20 mouse cellular contexts compared by ENCODE assay signal in genomic region chr16:4449418-4449817, GRCm38 (mm10). TPM values are rescaled to one million over a fixed set of nuclear protein-coding genes. Genes with fewer than 3 reads are reported as not detected.
A peak's percentile ranks its signal among the peaks of the same experiment; 100 is the strongest.
DNase-seq lines count a peak whose midpoint lies in the region; ATAC-seq lines count a peak whose summit lies in the region.
"Had no signal": no experiment of that assay in that cellular context is flagged by ENCODE, and none has a peak within 500 bp of the region (broad histone marks: within the 10 kb centered on the region; RNA-seq: fewer than 3 reads in every experiment).

No protein-coding gene starts in this region.

- no peaks in the 10 kb centered on the region for H3K27me3 ChIP-seq in kidney, embryonic 15.5 days
- H3K27me3 ChIP-seq in kidney, embryonic 16.5 days (ENCODE audit: insufficient read depth, low read length) = no peaks in the 10 kb centered on the region
- H3K27me3 ChIP-seq: forebrain, embryonic 13.5 days; hindbrain, embryonic 13.5 days had no signal

- H3K27ac ChIP-seq in kidney, embryonic 15.5 days = no peak overlapping the region
- H3K27ac ChIP-seq in kidney, embryonic 16.5 days (ENCODE audit: low read length) = no peak overlapping the region
- H3K27ac ChIP-seq: forebrain, embryonic 10.5 days; forebrain, embryonic 13.5 days; hindbrain, embryonic 10.5 days; hindbrain, embryonic 13.5 days had no signal

- H3K4me2 ChIP-seq in kidney, embryonic 15.5 days = no peak overlapping the region
- H3K4me2 ChIP-seq in kidney, embryonic 16.5 days (replicated peaks; ENCODE audit: low read depth, low read length) = no peak overlapping the region
- H3K4me2 ChIP-seq: forebrain, embryonic 13.5 days; heart, embryonic 11.5 days; hindbrain, embryonic 13.5 days had no signal

- no peaks in the 10 kb centered on the region for H3K9me3 ChIP-seq in kidney, embryonic 15.5 days (replicated peaks)
- H3K9me3 ChIP-seq in kidney, embryonic 16.5 days (ENCODE audit: low read length) = no peaks in the 10 kb centered on the region
- H3K9me3 ChIP-seq: forebrain, embryonic 10.5 days; forebrain, embryonic 13.5 days; hindbrain, embryonic 10.5 days; hindbrain, embryonic 13.5 days had no signal

- peak; percentile 14 to 16 for DNase-seq in cerebellum, postnatal 10 days
- peak; percentile 11 for DNase-seq in kidney, adult 11 months
- DNase-seq in kidney, postnatal 36 days = peak; percentile 21 to 25
- DNase-seq: adrenal gland, adult 8-10 months; adrenal gland, postnatal 25 days; cerebellum, adult 18-20 months; cerebellum, adult 9-10 months; gastrocnemius, postnatal 10 days; gastrocnemius, postnatal 36 days had no signal

- H3K9ac ChIP-seq in kidney, embryonic 15.5 days = no peak overlapping the region
- H3K9ac ChIP-seq in kidney, embryonic 16.5 days (replicated peaks; ENCODE audit: low read length) = no peak overlapping the region
- H3K9ac ChIP-seq: forebrain, embryonic 13.5 days; hindbrain, embryonic 13.5 days had no signal

- no peak for ATAC-seq in cerebellum, adult (ENCODE audit: insufficient number of reproducible peaks, low FRiP score, low TSS enrichment)
- ATAC-seq in kidney, embryonic 15.5 days (replicated peaks; ENCODE audit: low FRiP score) = no peak
- ATAC-seq in kidney, embryonic 16.5 days (ENCODE audit: low FRiP score, low TSS enrichment) = no peak
- ATAC-seq: activated CD4-positive, CD25-positive, alpha-beta regulatory T cell, adult 4 months; forebrain, embryonic 13.5 days; forebrain, embryonic 16.5 days; hindbrain, embryonic 16.5 days had no signal

- H3K4me3 ChIP-seq in kidney, embryonic 15.5 days (replicated peaks) = no peak overlapping the region
- no peak overlapping the region for H3K4me3 ChIP-seq in kidney, embryonic 16.5 days (ENCODE audit: low read length)
- H3K4me3 ChIP-seq: forebrain, embryonic 10.5 days; forebrain, embryonic 13.5 days; hindbrain, embryonic 10.5 days; hindbrain, embryonic 13.5 days had no signal

- WGBS in kidney, embryonic 15.5 days = 83% methylated on average over 6 of the region's 6 CpGs
- 80% methylated on average over 6 of the region's 6 CpGs for WGBS in kidney, embryonic 16.5 days

- H3K4me1 ChIP-seq in kidney, embryonic 15.5 days = peaks cover 8% of the 10 kb centered on the region
- no peaks in the 10 kb centered on the region for H3K4me1 ChIP-seq in kidney, embryonic 16.5 days (ENCODE audit: insufficient read depth, low read length)
- H3K4me1 ChIP-seq: forebrain, embryonic 10.5 days; forebrain, embryonic 13.5 days; hindbrain, embryonic 13.5 days had no signal

- no peaks in the 10 kb centered on the region for H3K36me3 ChIP-seq in kidney, embryonic 15.5 days
- no peaks in the 10 kb centered on the region for H3K36me3 ChIP-seq in kidney, embryonic 16.5 days (ENCODE audit: insufficient read depth, low read length)
- H3K36me3 ChIP-seq: forebrain, embryonic 10.5 days; hindbrain, embryonic 10.5 days; hindbrain, embryonic 13.5 days had no signal

RNA-seq across cellular contexts. Expression of gene Adcy9, which starts 29.1 kb away (rescaled TPM):
- polyA plus RNA-seq in kidney, embryonic 15.5 days (2015; fragmentation: Nextera tagmentation; extraction: Ambion mirVana) = 1.2 TPM in 2 replicates
- polyA plus RNA-seq in kidney, embryonic 16.5 days (2015; fragmentation: Nextera tagmentation; extraction: Ambion mirVana) = 1.0 and 1.1 TPM in 2 replicates
